Mouse (Mus musculus) central nervous system, embryonic 14 days (tissue): ENCODE measurements around the gene Olfr788. TPM values are rescaled to one million over a fixed set of nuclear protein-coding genes. Genes with fewer than 3 reads are reported as not detected.

Experiments used
- polyA plus RNA-seq: library from polyadenylated mRNA; depleted of rRNA; stranded (reverse); fragments of >200 nt; gene quantifications from 2 replicates; pipeline ENCODE4 v1.2.3, GENCODE M21; 2012; rRNA removed

The Olfr788 gene
- polyA plus RNA-seq = not detected in 2 replicates

DNA sequence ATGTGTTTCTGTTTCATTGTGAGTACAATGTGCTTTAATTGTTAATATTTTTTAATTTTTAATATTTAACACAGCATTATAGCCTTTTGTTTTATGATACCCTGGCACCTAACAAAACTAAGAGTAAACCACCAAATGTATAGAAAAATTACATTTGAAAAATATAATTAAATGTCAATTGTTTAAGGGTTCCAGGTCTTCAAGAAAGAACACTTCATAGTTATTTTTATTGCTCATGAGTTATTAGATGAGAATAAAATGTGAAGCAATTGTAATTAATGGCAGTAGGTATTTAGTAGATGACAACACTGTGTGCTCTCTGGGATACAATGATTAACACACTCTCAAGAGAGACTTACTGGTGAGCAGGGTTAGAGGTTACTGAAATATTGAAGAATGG lies at the start of gene Olfr788:
Gene Olfr788 (plus strand): TSS at position 301 of the 400 bp plus-strand sequence.

DNA sequence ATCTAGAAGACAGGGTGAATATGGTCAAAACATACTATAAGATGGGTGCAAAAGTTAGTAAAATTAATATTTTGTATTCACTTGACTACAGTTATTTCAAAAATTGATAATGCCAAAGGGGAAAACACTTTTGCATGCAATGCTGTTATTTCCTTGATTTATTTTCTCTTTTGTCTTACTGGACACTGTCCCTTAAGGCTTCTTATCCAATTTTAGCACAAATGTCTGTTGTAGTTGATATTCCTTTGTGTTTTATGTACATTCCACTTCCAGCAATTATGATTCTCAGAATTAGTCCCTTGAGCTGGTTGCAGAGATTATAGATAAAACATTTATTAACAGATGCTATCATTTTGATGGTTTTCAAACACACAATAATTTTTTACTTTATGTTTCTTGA lies 43.8 kb upstream of the Olfr788 start, which contains the start of gene Olfr786:
Gene Olfr786 (plus strand): TSS at position 301 of the 400 bp plus-strand sequence.

DNA sequence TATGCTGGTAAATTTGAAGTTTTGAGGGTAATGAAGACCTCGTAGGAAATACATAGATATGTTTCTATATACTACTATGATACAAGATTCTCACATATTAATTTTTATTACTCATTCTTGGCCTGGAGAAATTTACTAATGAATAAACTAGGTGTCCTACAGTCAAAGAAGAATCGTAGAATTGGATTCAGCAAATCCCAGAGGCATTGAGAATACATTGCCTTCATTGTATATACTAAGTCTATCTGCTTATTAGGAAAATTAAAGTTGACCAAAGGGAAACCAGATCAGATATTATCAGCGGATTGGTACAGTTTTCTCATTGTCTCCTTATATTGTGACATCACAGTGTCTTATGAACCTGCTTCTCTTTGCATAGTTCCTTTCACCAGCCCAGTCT lies 9.2 kb upstream of the Olfr788 start, which contains the start of gene Olfr787:
Gene Olfr787 (plus strand): TSS at position 301 of the 400 bp plus-strand sequence.

DNA sequence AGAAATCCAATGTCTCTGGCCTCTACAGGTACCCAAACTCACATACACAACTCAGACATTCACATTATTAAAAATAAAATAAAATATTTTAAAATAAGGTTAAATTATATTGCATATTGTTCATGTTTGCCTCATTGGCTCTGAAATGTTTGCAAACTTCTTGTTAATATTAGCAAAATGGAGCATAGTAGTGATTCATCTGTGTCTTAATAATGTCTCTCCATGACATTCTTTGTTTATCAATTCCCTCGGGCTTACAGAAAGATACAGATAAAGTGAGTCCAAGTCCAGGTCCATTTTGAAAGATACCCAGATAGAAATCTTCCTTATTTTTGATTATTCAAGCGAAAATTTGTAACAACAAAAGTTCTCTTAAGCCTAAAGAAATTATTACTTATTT lies 13.7 kb downstream of the Olfr788 start, which contains the start of gene Olfr789:
Gene Olfr789 (plus strand): TSS at position 301 of the 400 bp plus-strand sequence.

DNA sequence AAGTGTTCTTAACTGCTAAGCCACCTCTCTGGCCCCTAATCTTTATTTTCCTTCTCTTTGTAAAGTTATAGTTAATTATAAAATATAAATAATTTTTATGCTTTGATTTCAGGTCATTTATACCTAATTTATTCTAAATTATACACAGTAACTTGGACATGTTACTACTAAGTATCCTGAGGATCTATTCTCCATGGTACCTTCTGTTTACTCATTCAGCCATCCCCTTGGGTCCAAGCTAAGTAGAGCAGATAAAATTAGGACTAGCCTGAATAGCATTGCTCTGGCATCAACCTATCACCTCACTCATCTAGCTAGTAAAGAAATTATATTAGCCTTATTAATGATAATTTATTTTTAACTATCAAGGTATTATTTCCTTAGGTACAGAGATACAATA lies 27.4 kb downstream of the Olfr788 start, which contains the start of gene Olfr790:
Gene Olfr790 (plus strand): TSS at position 301 of the 400 bp plus-strand sequence.

DNA sequence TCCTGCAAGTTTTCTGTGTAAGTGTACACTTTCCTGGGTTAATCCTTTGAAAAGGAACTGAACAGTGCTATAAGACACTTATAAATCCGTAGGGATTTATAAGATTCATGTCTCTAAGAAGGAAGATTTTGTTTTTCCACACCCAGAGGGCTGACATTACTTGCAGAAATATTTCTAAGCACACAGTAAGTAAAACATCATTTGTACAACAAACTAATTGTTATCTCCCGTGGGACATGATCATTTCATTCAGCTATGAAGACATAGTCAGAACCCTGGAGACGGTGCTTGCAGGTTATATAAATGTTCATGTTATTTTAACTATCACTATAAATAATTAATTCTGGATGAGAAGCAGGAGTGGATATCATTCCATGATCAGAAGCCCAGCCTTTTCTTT lies 50.7 kb downstream of the Olfr788 start, which contains the start of gene Olfr791:
Gene Olfr791 (plus strand): TSS at position 301 of the 400 bp plus-strand sequence.

Other genes starting within 250 kb of the Olfr788 start
- not detected in 2 replicates for gene Olfr774, start 234.8 kb upstream of the Olfr788 start, polyA plus RNA-seq
- gene Olfr775, start 222.6 kb upstream of the Olfr788 start, polyA plus RNA-seq = not detected in 2 replicates
- gene Olfr776, start 211.9 kb upstream of the Olfr788 start, polyA plus RNA-seq = not detected in 2 replicates
- gene Olfr777, start 199.5 kb upstream of the Olfr788 start, polyA plus RNA-seq = not detected in 2 replicates
- not detected in 2 replicates for gene Olfr780, start 152.9 kb upstream of the Olfr788 start, polyA plus RNA-seq
- gene Olfr781, start 142.1 kb upstream of the Olfr788 start, polyA plus RNA-seq = not detected in 2 replicates
- gene Olfr782, start 122.1 kb upstream of the Olfr788 start, polyA plus RNA-seq = not detected in 2 replicates
- 0.06 TPM in 2 replicates for gene Olfr784, start 86.9 kb upstream of the Olfr788 start, polyA plus RNA-seq
- not detected in 2 replicates for gene Olfr785, start 65.6 kb upstream of the Olfr788 start, polyA plus RNA-seq
- not detected in 2 replicates for gene Olfr786, start 43.7 kb upstream of the Olfr788 start, polyA plus RNA-seq
- gene Olfr787, start 9.1 kb upstream of the Olfr788 start, polyA plus RNA-seq = 0.01 TPM in 1 of 2 replicates, not detected in the other
- gene Olfr789, start 13.8 kb downstream of the Olfr788 start, polyA plus RNA-seq = not detected in 2 replicates
- not detected in 2 replicates for gene Olfr790, start 27.5 kb downstream of the Olfr788 start, polyA plus RNA-seq
- gene Olfr791, start 50.8 kb downstream of the Olfr788 start, polyA plus RNA-seq = not detected in 2 replicates
- gene Olfr792, start 68.2 kb downstream of the Olfr788 start, polyA plus RNA-seq = not detected in 2 replicates
- not detected in 2 replicates for gene Olfr794, start 96.7 kb downstream of the Olfr788 start, polyA plus RNA-seq
- not detected in 2 replicates for gene Olfr796, start 141.6 kb downstream of the Olfr788 start, polyA plus RNA-seq
- gene Olfr798, start 156.9 kb downstream of the Olfr788 start, polyA plus RNA-seq = not detected in 2 replicates
- gene Olfr799, start 166.5 kb downstream of the Olfr788 start, polyA plus RNA-seq = not detected in 2 replicates
- not detected in 2 replicates for gene Olfr800, start 186.7 kb downstream of the Olfr788 start, polyA plus RNA-seq
- not detected in 2 replicates for gene Olfr801, start 202.9 kb downstream of the Olfr788 start, polyA plus RNA-seq
- not detected in 2 replicates for gene Olfr802, start 217.2 kb downstream of the Olfr788 start, polyA plus RNA-seq
- not detected in 2 replicates for gene Olfr803, start 223.3 kb downstream of the Olfr788 start, polyA plus RNA-seq
- gene Olfr804, start 232.2 kb downstream of the Olfr788 start, polyA plus RNA-seq = not detected in 2 replicates